Mouse (Mus musculus): ENCODE data around the gene Tsen2. TPM values are rescaled to one million over a fixed set of nuclear protein-coding genes. Genes with fewer than 3 reads are reported as not detected.

Tsen2 gene
- polyA plus RNA-seq, 1 experiment from 2014 or later = 37.5 TPM

GRCm38 (mm10) chr6:115619818-115620217 lies 75.4 kb downstream of the Tsen2 start:
- no peak overlapping the region for H3K27ac ChIP-seq (replicated peaks)
- H3K4me1 ChIP-seq = no peaks in the 10 kb centered on the region
- WGBS = 85% methylated on average over 10 of the region's 10 CpGs
- peaks cover 100% of the 10 kb centered on the region for H3K36me3 ChIP-seq
- no peaks in the 10 kb centered on the region for H3K27me3 ChIP-seq (ENCODE audit: low read depth, poor library complexity, severe bottlenecking)
- DNase-seq (ENCODE audit: low spot score) = no peak
- no peaks in the 10 kb centered on the region for H3K9me3 ChIP-seq (replicated peaks)
- H3K4me3 ChIP-seq = no peak overlapping the region

- no peak overlapping the region for H3K4me3 ChIP-seq
- H3K36me3 ChIP-seq = peaks cover 100% of the 10 kb centered on the region
- H3K27ac ChIP-seq (replicated peaks) = no peak overlapping the region
- DNase-seq (ENCODE audit: low spot score) = no peak
- H3K27me3 ChIP-seq (ENCODE audit: low read depth, poor library complexity, severe bottlenecking) = no peaks in the 10 kb centered on the region
- H3K9me3 ChIP-seq (replicated peaks) = no peaks in the 10 kb centered on the region
- WGBS = 95% methylated on average over 1 of the region's 1 CpGs
- H3K4me1 ChIP-seq = no peaks in the 10 kb centered on the region
Observed at GRCm38 (mm10) chr6:115620942-115621341, 76.5 kb downstream of the Tsen2 start.

- Histone ChIP-seq H3K27me3 (ENCODE audit: low read depth, poor library complexity, severe bottlenecking) (no peaks in the 10 kb centered on the region), H3K9me3 (replicated peaks) (no peaks in the 10 kb centered on the region), H3K4me1 (no peaks in the 10 kb centered on the region), H3K4me3 (no peak overlapping the region), H3K36me3 (peaks cover 100% of the 10 kb centered on the region), H3K27ac (replicated peaks) (no peak overlapping the region)
- 92% methylated on average over 5 of the region's 5 CpGs for WGBS
- no peak for DNase-seq (ENCODE audit: low spot score)
Observed at GRCm38 (mm10) chr6:115626121-115626520, 81.7 kb downstream of the Tsen2 start.

Other genes with a start within 250 kb of the Tsen2 start
- gene Pparg, start 183.7 kb upstream of the Tsen2 start, polyA plus RNA-seq (2016; fragmentation: Nextera tagmentation; extraction: Ambion mirVana) = 0.06 TPM in 1 of 2 replicates, not detected in the other
- gene Mkrn2os, start 47.9 kb downstream of the Tsen2 start, polyA plus RNA-seq (2016; fragmentation: Nextera tagmentation; extraction: Ambion mirVana) = 0.10 and 0.15 TPM in 2 replicates
- gene Mkrn2, start 57.2 kb downstream of the Tsen2 start, polyA plus RNA-seq (2016; fragmentation: Nextera tagmentation; extraction: Ambion mirVana) = 25.7 and 30.0 TPM in 2 replicates
- gene Raf1, start 132.0 kb downstream of the Tsen2 start, polyA plus RNA-seq (2016; fragmentation: Nextera tagmentation; extraction: Ambion mirVana) = 114 and 123 TPM in 2 replicates
- 1.6 and 1.9 TPM in 2 replicates for gene Tmem40, start 217.7 kb downstream of the Tsen2 start, polyA plus RNA-seq (2016; fragmentation: Nextera tagmentation; extraction: Ambion mirVana)
- 56.3 and 57.3 TPM in 2 replicates for gene Cand2, start 229.9 kb downstream of the Tsen2 start, polyA plus RNA-seq (2016; fragmentation: Nextera tagmentation; extraction: Ambion mirVana)